Mouse (Mus musculus): ENCODE results near the gene Iqgap3.
A peak's percentile ranks its signal among the peaks of the same experiment; 100 is the strongest.

Gene Iqgap3

GRCm38 (mm10) chr3:88139243-88140177, 57.7 kb downstream of the Iqgap3 start:
- peak; percentile 50 for DNase-seq

GRCm38 (mm10) chr3:88140178-88140902, 58.6 kb downstream of the Iqgap3 start:
- DNase-seq: peak; percentile 90

- DNase-seq: no peak
Measured at GRCm38 (mm10) chr3:88140903-88141430, 59.2 kb downstream of the Iqgap3 start.

GRCm38 (mm10) chr3:88141439-88141786, 59.6 kb downstream of the Iqgap3 start:
- peak; percentile 72 for DNase-seq

- peak; percentile 98 for DNase-seq
Measured at GRCm38 (mm10) chr3:88141787-88142523, 60.2 kb downstream of the Iqgap3 start, which contains the start of gene Mef2d. Gene Mef2d (plus strand): TSS chr3:88142372.

GRCm38 (mm10) chr3:88142546-88142915, 60.8 kb downstream of the Iqgap3 start:
- DNase-seq: no peak

- DNase-seq: peak; percentile 89
Measured at GRCm38 (mm10) chr3:88142916-88143771, 61.4 kb downstream of the Iqgap3 start.

GRCm38 (mm10) chr3:88143961-88144486, 62.3 kb downstream of the Iqgap3 start:
- DNase-seq: peak; percentile 51

GRCm38 (mm10) chr3:88144648-88145410, 63.1 kb downstream of the Iqgap3 start:
- no peak for DNase-seq

GRCm38 (mm10) chr3:88145411-88145782, 63.6 kb downstream of the Iqgap3 start:
- DNase-seq: no peak

- DNase-seq: peak; percentile 71
Measured at GRCm38 (mm10) chr3:88145952-88146351, 64.2 kb downstream of the Iqgap3 start.

- DNase-seq: no peak
Measured at GRCm38 (mm10) chr3:88146376-88147112, 64.8 kb downstream of the Iqgap3 start.

GRCm38 (mm10) chr3:88147444-88147843, 65.7 kb downstream of the Iqgap3 start:
- no peak for DNase-seq

GRCm38 (mm10) chr3:88147866-88148265, 66.1 kb downstream of the Iqgap3 start:
- no peak for DNase-seq

- peak; percentile 35 for DNase-seq
Measured at GRCm38 (mm10) chr3:88148354-88148753, 66.6 kb downstream of the Iqgap3 start.

- peak; percentile 48 for DNase-seq
Measured at GRCm38 (mm10) chr3:88148776-88149509, 67.2 kb downstream of the Iqgap3 start.

GRCm38 (mm10) chr3:88149510-88149974, 67.8 kb downstream of the Iqgap3 start:
- DNase-seq: no peak

GRCm38 (mm10) chr3:88150061-88150998, 68.6 kb downstream of the Iqgap3 start:
- DNase-seq: peak; percentile 26
